Mouse (Mus musculus): ENCODE results near the gene Adprhl2.

DNA sequence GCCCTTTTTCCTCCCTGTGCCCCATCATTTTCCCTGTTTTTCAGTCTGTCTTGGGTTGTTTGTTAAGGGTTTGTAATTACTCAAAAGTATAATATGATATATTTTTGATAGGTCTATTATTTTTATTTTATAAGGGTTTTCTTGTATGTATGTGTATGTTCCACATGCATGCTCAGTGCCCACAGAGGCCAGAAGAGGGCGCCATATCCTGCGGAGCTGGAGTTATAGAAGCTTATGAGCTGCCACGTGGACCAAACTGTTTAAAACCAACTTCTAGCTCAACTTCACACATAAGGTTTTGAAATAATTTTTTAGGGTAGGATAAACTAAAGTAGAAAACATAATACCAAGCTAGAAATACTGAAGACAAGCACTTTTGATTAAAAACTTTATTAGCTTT is 10.9 kb upstream of the Adprhl2 start:
- no peak for TF ChIP-seq GATA1 (IDR thresholded peaks at IDR 0.05; ENCODE audit: low read length)
- TF ChIP-seq TAL1 (IDR thresholded peaks at IDR 0.05; ENCODE audit: low read length): no peak
